Comparison of ENCODE assay signal across 11 mouse cellular contexts in genomic region chr11:106313533-106313932, GRCm38 (mm10). TPM values are rescaled to one million over a fixed set of nuclear protein-coding genes. Genes with fewer than 3 reads are reported as not detected.
DNase-seq lines count a peak whose midpoint lies in the region; ATAC-seq and TF ChIP-seq lines count a peak whose summit lies in the region.
"Had no signal": no experiment of that assay in that cellular context is flagged by ENCODE, and none has a peak within 500 bp of the region (broad histone marks: within the 10 kb centered on the region; RNA-seq: fewer than 3 reads in every experiment).

No protein-coding gene starts in this region.

- H3K9ac ChIP-seq in liver, embryonic 11.5 days (ENCODE audit: low read depth, low read length) = no peak overlapping the region

- no peaks in the 10 kb centered on the region for H3K79me2 ChIP-seq in macrophage (ENCODE audit: inconsistent target)

- 0 out of 2 replicates have a peak, but pooled peaks cover 5% of the 10 kb centered on the region for H3K4me1 ChIP-seq in liver, embryonic 11.5 days (replicated peaks; ENCODE audit: control insufficient read depth, insufficient read depth, low read length)
- peaks cover 57% of the 10 kb centered on the region for H3K4me1 ChIP-seq in limb, embryonic 10.5 days
- no peaks in the 10 kb centered on the region for H3K4me1 ChIP-seq in cerebellum, adult 2 months (ENCODE audit: control insufficient read depth, insufficient read depth, low read length)

- ATAC-seq in liver, embryonic 11.5 days (replicated peaks; ENCODE audit: low FRiP score) = no peak
- no peak for ATAC-seq in erythroid progenitor cell, adult 5-6 weeks (replicated peaks; ENCODE audit: low FRiP score, poor library complexity, severe bottlenecking)

- DNase-seq in liver, embryonic 11.5 days (ENCODE audit: low spot score) = no peak
- no peak for DNase-seq in liver
- peak; percentile 65 for DNase-seq in ZHBTc4 (ENCODE audit: low read depth, low spot score)
- no peak for DNase-seq in limb, embryonic 10.5 days (ENCODE audit: low spot score)
- no peak for DNase-seq in cerebellum, adult 2 months
- no peak for DNase-seq in adrenal gland, postnatal 14 days

- no peaks in the 10 kb centered on the region for H3K36me3 ChIP-seq in liver, embryonic 11.5 days (ENCODE audit: control insufficient read depth, insufficient read depth, low read length)
- no peaks in the 10 kb centered on the region for H3K36me3 ChIP-seq in limb, embryonic 10.5 days
- no peaks in the 10 kb centered on the region for H3K36me3 ChIP-seq in macrophage (ENCODE audit: inconsistent target)

- 33% methylated on average over 5 of the region's 5 CpGs for WGBS in liver, embryonic 11.5 days
- WGBS in limb, embryonic 10.5 days = 44% methylated on average over 5 of the region's 5 CpGs
- WGBS in macrophage (ENCODE audit: missing documents) = 65% methylated on average over 3 of the region's 5 CpGs
- WGBS in cerebellum, adult 2 months = 84% methylated on average over 5 of the region's 5 CpGs

- no peak for TF ChIP-seq CTCF in cerebellum, adult 2 months (IDR thresholded peaks at IDR 0.05; ENCODE audit: borderline replicate concordance, insufficient read depth, low read depth, low read length)

- H3K27ac ChIP-seq in liver, embryonic 11.5 days (ENCODE audit: low read depth, low read length) = no peak overlapping the region
- peak overlapping the region; percentile 81 for H3K27ac ChIP-seq in limb, embryonic 10.5 days
- H3K27ac ChIP-seq in macrophage = no peak overlapping the region
- H3K27ac ChIP-seq in cerebellum, adult 2 months (ENCODE audit: insufficient read depth, low read length) = no peak overlapping the region

- H3K9me3 ChIP-seq in liver, embryonic 11.5 days (ENCODE audit: control insufficient read depth, low read length) = no peaks in the 10 kb centered on the region
- H3K9me3 ChIP-seq in limb, embryonic 10.5 days (replicated peaks) = no peaks in the 10 kb centered on the region

- H3K4me2 ChIP-seq in liver, embryonic 11.5 days = peak overlapping the region; percentile 32

- H3K27me3 ChIP-seq in liver, embryonic 11.5 days (replicated peaks; ENCODE audit: control insufficient read depth, insufficient read depth, low read length) = no peaks in the 10 kb centered on the region
- no peaks in the 10 kb centered on the region for H3K27me3 ChIP-seq in limb, embryonic 10.5 days (ENCODE audit: low read depth, poor library complexity, severe bottlenecking)
- no peaks in the 10 kb centered on the region for H3K27me3 ChIP-seq in cerebellum, adult 2 months (ENCODE audit: control insufficient read depth, insufficient read depth, low read length)

- no peak for TF ChIP-seq POLR2A in cerebellum, adult 2 months (IDR thresholded peaks at IDR 0.05; ENCODE audit: borderline replicate concordance, insufficient read depth, low read length)

- no peak overlapping the region for H3K4me3 ChIP-seq in liver, embryonic 11.5 days (ENCODE audit: low read depth, low read length)
- H3K4me3 ChIP-seq in limb, embryonic 10.5 days = peak overlapping the region; percentile 15
- H3K4me3 ChIP-seq in macrophage (ENCODE audit: inconsistent target) = peak overlapping the region; percentile 0; the same call in 1 of the 2 replicates
- H3K4me3 ChIP-seq in cerebellum, adult 2 months (replicated peaks; ENCODE audit: insufficient read depth, low read depth, low read length) = no peak overlapping the region

RNA-seq across cellular contexts. Expression of gene Cd79b, which starts 1.0 kb away (rescaled TPM):
- 5.9 and 6.3 TPM in 2 replicates for polyA plus RNA-seq in liver, embryonic 11.5 days (2014; fragmentation: Nextera tagmentation; extraction: Ambion mirVana)
- 2.4 and 2.6 TPM in 2 replicates for polyA plus RNA-seq in limb, embryonic 10.5 days (2016; fragmentation: Nextera tagmentation; extraction: Ambion mirVana)
- 1 to 10 TPM in 1 of 26 experiments, under 1 TPM in 4, not detected in 21; 0.42 to 1.1 (median 0.64) TPM for total RNA-seq in macrophage (2018; cell fraction: chromatin; rRNA removed)
- 1 to 10 TPM; 1.8 to 9.4 (median 3.6) TPM for total RNA-seq in macrophage (2018; cell fraction: cytosol; rRNA removed)
- 1 to 10 TPM in 22 of 26 experiments, under 1 TPM in 3, not detected in 1; 0.53 to 5.3 (median 2.1) TPM for total RNA-seq in macrophage (2018; cell fraction: nucleus; rRNA removed)
- 1.9 to 4.4 TPM (median 2.9 TPM) in 3 replicates for polyA plus RNA-seq in macrophage (2018)
- polyA plus RNA-seq in cerebellum, adult 2 months (2012; rRNA removed) = 0.38 and 0.70 TPM in 2 replicates
- 110 and 129 TPM in 2 replicates for total RNA-seq in erythroid progenitor cell, adult 5-6 weeks (2015; ENCODE audit: low replicate concordance)
- total RNA-seq in erythroid progenitor cell, adult 5-6 weeks (2017; ENCODE audit: low replicate concordance) = 29.3 and 46.0 TPM in 2 replicates
- total RNA-seq in adrenal gland, postnatal 14 days (2021) = 5.5 and 33.1 TPM in 2 replicates

RNA-seq across cellular contexts. Expression of gene Gh, which starts 11.9 kb away (rescaled TPM):
- polyA plus RNA-seq in liver, embryonic 11.5 days (2014; fragmentation: Nextera tagmentation; extraction: Ambion mirVana) = not detected in 2 replicates
- polyA plus RNA-seq in limb, embryonic 10.5 days (2016; fragmentation: Nextera tagmentation; extraction: Ambion mirVana) = not detected in 2 replicates
- not detected for total RNA-seq in macrophage (2018; cell fraction: chromatin; rRNA removed)
- total RNA-seq in macrophage (2018; cell fraction: cytosol; rRNA removed) = not detected
- 1 to 10 TPM in 1 of 26 experiments, not detected in 25; 1.2 TPM for total RNA-seq in macrophage (2018; cell fraction: nucleus; rRNA removed)
- polyA plus RNA-seq in macrophage (2018) = not detected in 3 replicates
- polyA plus RNA-seq in cerebellum, adult 2 months (2012; rRNA removed) = not detected in 2 replicates
- not detected in 2 replicates for total RNA-seq in erythroid progenitor cell, adult 5-6 weeks (2015; ENCODE audit: low replicate concordance)
- 2.7 TPM in 1 of 2 replicates, not detected in the other for total RNA-seq in erythroid progenitor cell, adult 5-6 weeks (2017; ENCODE audit: low replicate concordance)
- total RNA-seq in adrenal gland, postnatal 14 days (2021) = not detected in 2 replicates
- total RNA-seq: layer of hippocampus, postnatal 10 days; monocyte, adult 5-6 weeks had no signal
- polyA plus RNA-seq: heart, postnatal 0 days had no signal

RNA-seq across cellular contexts. Expression of gene Tcam1, which starts 37.1 kb away (rescaled TPM):
- polyA plus RNA-seq in liver, embryonic 11.5 days (2014; fragmentation: Nextera tagmentation; extraction: Ambion mirVana) = 0.66 and 1.2 TPM in 2 replicates
- 0.18 and 0.36 TPM in 2 replicates for polyA plus RNA-seq in limb, embryonic 10.5 days (2016; fragmentation: Nextera tagmentation; extraction: Ambion mirVana)
- under 1 TPM in 5 of 26 experiments, not detected in 21; 0.17 to 0.47 (median 0.22) TPM for total RNA-seq in macrophage (2018; cell fraction: chromatin; rRNA removed)
- under 1 TPM in 21 of 26 experiments, not detected in 5; 0.03 to 0.19 (median 0.06) TPM for total RNA-seq in macrophage (2018; cell fraction: cytosol; rRNA removed)
- under 1 TPM in 9 of 26 experiments, not detected in 17; 0.15 to 0.44 (median 0.21) TPM for total RNA-seq in macrophage (2018; cell fraction: nucleus; rRNA removed)
- polyA plus RNA-seq in macrophage (2018) = 0.10 to 0.28 TPM (median 0.15 TPM) in 3 replicates
- 0.36 and 0.43 TPM in 2 replicates for polyA plus RNA-seq in cerebellum, adult 2 months (2012; rRNA removed)
- total RNA-seq in erythroid progenitor cell, adult 5-6 weeks (2015; ENCODE audit: low replicate concordance) = not detected in 2 replicates
- total RNA-seq in erythroid progenitor cell, adult 5-6 weeks (2017; ENCODE audit: low replicate concordance) = not detected in 2 replicates
- total RNA-seq in adrenal gland, postnatal 14 days (2021) = 0.11 and 0.23 TPM in 2 replicates
- total RNA-seq: monocyte, adult 5-6 weeks had no signal
- polyA plus RNA-seq: heart, postnatal 0 days had no signal

RNA-seq across cellular contexts. Expression of gene Scn4a, which starts 39.6 kb away (rescaled TPM):
- polyA plus RNA-seq in liver, embryonic 11.5 days (2014; fragmentation: Nextera tagmentation; extraction: Ambion mirVana) = not detected in 2 replicates
- polyA plus RNA-seq in limb, embryonic 10.5 days (2016; fragmentation: Nextera tagmentation; extraction: Ambion mirVana) = 0.03 TPM in 1 of 2 replicates, not detected in the other
- 1 to 10 TPM in 1 of 26 experiments, under 1 TPM in 3, not detected in 22; 0.10 to 1.3 (median 0.41) TPM for total RNA-seq in macrophage (2018; cell fraction: chromatin; rRNA removed)
- not detected for total RNA-seq in macrophage (2018; cell fraction: cytosol; rRNA removed)
- 1 to 10 TPM in 1 of 26 experiments, under 1 TPM in 4, not detected in 21; 0.20 to 2.6 (median 0.46) TPM for total RNA-seq in macrophage (2018; cell fraction: nucleus; rRNA removed)
- 0.03 TPM in 1 of 3 replicates, not detected in the others for polyA plus RNA-seq in macrophage (2018)
- polyA plus RNA-seq in cerebellum, adult 2 months (2012; rRNA removed) = 0.02 and 0.16 TPM in 2 replicates
- 0.84 TPM in 1 of 2 replicates, not detected in the other for total RNA-seq in erythroid progenitor cell, adult 5-6 weeks (2015; ENCODE audit: low replicate concordance)
- 0.39 TPM in 1 of 2 replicates, not detected in the other for total RNA-seq in erythroid progenitor cell, adult 5-6 weeks (2017; ENCODE audit: low replicate concordance)
- 0.44 and 0.49 TPM in 2 replicates for total RNA-seq in adrenal gland, postnatal 14 days (2021)

RNA-seq across cellular contexts. Expression of gene Smarcd2, which starts 40.8 kb away (rescaled TPM):
- polyA plus RNA-seq in liver, embryonic 11.5 days (2014; fragmentation: Nextera tagmentation; extraction: Ambion mirVana) = 60.3 and 62.9 TPM in 2 replicates
- polyA plus RNA-seq in limb, embryonic 10.5 days (2016; fragmentation: Nextera tagmentation; extraction: Ambion mirVana) = 66.4 and 72.6 TPM in 2 replicates
- 100 to 1,000 TPM in 2 of 26 experiments, 10 to 100 TPM in 24; 21.1 to 111 (median 69.1) TPM for total RNA-seq in macrophage (2018; cell fraction: chromatin; rRNA removed)
- 10 to 100 TPM; 34.4 to 60.6 (median 49.7) TPM for total RNA-seq in macrophage (2018; cell fraction: cytosol; rRNA removed)
- total RNA-seq in macrophage (2018; cell fraction: nucleus; rRNA removed) = 10 to 100 TPM; 25.8 to 73.3 (median 46.0) TPM
- 54.1 to 59.1 TPM (median 55.6 TPM) in 3 replicates for polyA plus RNA-seq in macrophage (2018)
- 114 and 144 TPM in 2 replicates for polyA plus RNA-seq in cerebellum, adult 2 months (2012; rRNA removed)
- total RNA-seq in erythroid progenitor cell, adult 5-6 weeks (2015; ENCODE audit: low replicate concordance) = 36.0 and 49.0 TPM in 2 replicates
- total RNA-seq in erythroid progenitor cell, adult 5-6 weeks (2017; ENCODE audit: low replicate concordance) = 119 and 162 TPM in 2 replicates
- 79.9 and 91.0 TPM in 2 replicates for total RNA-seq in adrenal gland, postnatal 14 days (2021)

Comparison
In these comparisons a context has a peak if more than half of its experiments do, and no peak if none do; other contexts are left out.
1. H3K4me3 ChIP-seq: peak in limb, embryonic 10.5 days (single experiment) and macrophage (single experiment); none in liver, embryonic 11.5 days (single experiment) and cerebellum, adult 2 months (single experiment).